Mouse (Mus musculus) left cerebral cortex, postnatal 4 days (tissue): ENCODE data around the gene Ccdc86. TPM values are rescaled to one million over a fixed set of nuclear protein-coding genes. Genes with fewer than 3 reads are reported as not detected.

ENCODE experiments used
- DNase-seq: peaks from one replicate; pipeline ENCODE4 v3.0.0-alpha.2; 2022
- intact Hi-C: fragments of 180-260 bp; cut with DNase I; formaldehyde crosslinking; loops from one replicate; pipeline ENCODE4 v1.15.1; 2025
- total RNA-seq, 2 experiments: library from RNA; stranded (reverse); gene quantifications; 2 replicates each; pipeline ENCODE4 v1.2.3; 2021

Gene Ccdc86
- total RNA-seq, 2 experiments from 2014 or later: 10.0 to 11.4 TPM

- intact Hi-C loops: no loop called here
- DNase-seq: no peak
Measured at GRCm38 (mm10) chr19:10914870-10915269, 34.2 kb downstream of the Ccdc86 start.

- intact Hi-C loops: no loop called here
- DNase-seq: no peak
Measured at GRCm38 (mm10) chr19:10914291-10914690, 34.8 kb downstream of the Ccdc86 start.

- no peak for DNase-seq
- intact Hi-C loops: no loop called here
Measured at GRCm38 (mm10) chr19:10909087-10909721, 39.9 kb downstream of the Ccdc86 start.

DNA sequence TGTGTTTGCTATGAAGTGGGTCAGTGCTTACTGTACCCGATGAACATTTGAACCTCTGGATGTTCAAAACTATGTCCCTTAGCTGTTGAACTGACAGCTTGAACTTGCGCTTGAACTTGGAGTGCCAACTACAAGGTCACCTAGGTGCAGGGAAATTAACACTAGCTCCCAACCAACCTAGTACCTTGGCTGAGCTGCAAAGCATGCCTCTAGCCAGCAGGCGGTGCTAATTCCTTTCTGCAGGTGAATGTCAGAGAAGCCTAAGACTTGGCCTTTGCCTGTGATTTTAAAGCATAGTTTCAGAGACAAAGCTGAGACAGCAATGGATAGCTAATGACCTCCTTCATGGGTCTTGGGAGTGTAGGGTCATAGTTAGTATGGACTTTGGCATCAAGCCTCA is 41.2 kb downstream of the Ccdc86 start:
- intact Hi-C loops: no loop called here
- peak; percentile 48 for DNase-seq

DNA sequence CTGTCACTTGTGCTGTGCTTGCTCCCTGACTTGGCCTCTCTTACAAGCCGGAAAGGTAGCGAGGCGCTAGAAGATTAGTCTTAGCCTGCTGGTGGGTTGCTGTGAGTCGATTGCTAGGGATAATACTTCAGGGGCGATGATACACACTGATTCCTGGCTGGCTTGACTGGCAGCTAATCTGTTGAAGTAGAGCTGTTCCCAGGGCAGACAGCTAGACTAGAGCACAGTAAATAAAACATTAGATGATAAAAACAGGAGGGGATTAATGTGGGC is 43.4 kb downstream of the Ccdc86 start:
- intact Hi-C loops: no loop called here

GRCm38 (mm10) chr19:10904927-10905727 is 43.9 kb downstream of the Ccdc86 start:
- intact Hi-C loops: no loop called here
- peak; percentile 22 for DNase-seq

More for the DNA sequence above, 43.4 kb downstream of the Ccdc86 start:
- no peak for DNase-seq

DNA sequence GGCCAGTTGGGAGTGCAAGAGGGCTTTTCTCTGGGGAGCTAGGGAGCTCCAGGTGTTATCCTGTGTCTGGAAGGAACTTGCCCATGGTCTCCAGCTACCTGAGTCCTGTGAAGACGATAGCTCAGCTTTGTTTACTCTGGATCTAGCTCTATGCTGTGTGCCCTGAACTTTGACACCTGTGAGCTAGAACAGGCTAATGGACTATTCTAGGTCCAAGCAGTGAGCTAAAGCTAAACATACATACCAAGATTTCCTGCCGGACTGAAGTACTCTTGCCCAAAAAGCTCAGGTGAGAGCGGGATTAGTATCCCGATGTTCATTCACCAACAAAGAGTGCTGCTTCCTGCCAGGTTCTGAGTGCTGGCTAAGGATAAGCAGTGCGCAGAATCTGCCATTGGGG is 44.6 kb downstream of the Ccdc86 start:
- intact Hi-C loops: no loop called here
- DNase-seq: no peak

DNA sequence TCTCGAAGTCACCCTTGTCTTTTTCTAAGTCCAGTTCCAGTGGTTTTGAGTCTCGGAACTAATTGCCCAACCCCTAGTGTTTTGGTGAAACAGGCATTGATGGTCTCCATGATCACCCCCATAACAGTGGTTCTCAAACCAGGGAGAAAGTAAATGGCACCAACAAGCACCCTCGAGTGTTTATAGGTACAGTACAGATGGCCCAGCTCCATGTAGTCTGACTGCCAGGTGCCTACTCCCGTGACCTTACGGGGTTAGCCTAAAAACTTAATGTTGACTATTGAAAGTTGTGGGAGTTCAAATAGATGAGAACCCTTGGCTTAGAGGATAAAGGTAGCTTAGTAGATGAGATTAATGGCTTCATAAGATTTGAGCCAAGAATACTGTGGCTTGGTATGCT is 48.0 kb downstream of the Ccdc86 start:
- intact Hi-C loops: no loop called here
- DNase-seq: no peak

DNA sequence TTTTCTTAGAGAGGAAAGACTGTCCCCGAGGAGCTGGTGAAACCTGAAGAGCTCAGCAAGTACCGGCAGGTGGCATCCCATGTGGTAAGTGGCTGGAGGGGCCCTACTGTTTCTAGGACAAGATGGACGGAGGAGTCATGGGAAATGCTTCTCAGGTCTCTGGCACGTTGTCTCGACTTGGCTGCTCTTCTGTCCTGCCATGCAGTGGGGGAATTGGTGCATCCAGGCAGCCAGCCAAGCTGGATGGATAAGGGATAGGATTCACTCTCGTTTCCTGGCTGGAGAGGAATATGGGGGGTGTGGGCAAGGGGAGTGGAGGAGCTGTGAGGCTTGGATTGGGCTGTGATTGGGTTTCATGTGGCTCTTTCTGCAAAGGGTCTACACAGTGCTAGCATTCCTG is 48.8 kb downstream of the Ccdc86 start:
- intact Hi-C loops: no loop called here
- DNase-seq: peak; percentile 40

- intact Hi-C loops: no loop called here
- DNase-seq: no peak
Measured at GRCm38 (mm10) chr19:10897491-10897890, 51.6 kb downstream of the Ccdc86 start.

DNA sequence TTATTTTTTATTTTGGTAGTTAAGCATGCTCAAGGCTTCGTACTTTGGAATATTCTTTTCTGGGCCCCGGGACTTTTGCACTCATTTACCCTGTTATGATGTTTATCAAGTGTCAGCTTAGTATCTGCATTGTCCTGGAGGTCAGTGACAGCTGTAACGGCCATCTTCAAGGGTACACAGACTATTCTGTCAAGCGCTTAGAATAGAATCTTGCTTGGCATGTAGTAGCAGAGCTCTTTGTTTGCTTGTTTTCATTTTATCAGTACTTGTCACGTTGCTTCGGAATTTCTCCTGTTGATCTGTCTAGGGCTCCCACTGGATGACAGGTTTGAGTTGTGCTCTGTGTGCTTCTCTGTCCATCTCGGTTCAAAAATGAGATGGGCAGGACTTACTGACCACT is 52.2 kb downstream of the Ccdc86 start:
- intact Hi-C loops: no loop called here
- DNase-seq: no peak

DNA sequence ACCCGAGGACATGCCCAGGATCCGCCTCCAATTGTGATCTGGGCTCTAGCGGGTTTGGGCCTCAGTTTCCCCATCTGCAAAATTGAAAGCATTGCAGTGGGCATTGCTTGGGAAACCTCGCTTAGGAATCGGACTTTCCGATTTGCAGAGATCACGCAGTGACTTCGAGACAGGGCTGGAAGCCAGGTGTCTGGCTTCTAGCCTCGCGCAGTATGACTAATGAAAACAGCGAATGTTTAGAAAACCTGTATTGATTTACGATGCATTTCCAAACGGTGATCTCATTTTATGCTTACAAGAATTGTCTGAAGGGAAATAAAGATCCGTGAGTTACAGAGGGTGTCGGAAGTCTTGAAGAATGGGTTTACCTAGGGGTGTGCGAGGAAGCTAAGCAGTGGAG is 53.4 kb downstream of the Ccdc86 start:
- DNase-seq: no peak
- intact Hi-C loops: no loop called here

DNA sequence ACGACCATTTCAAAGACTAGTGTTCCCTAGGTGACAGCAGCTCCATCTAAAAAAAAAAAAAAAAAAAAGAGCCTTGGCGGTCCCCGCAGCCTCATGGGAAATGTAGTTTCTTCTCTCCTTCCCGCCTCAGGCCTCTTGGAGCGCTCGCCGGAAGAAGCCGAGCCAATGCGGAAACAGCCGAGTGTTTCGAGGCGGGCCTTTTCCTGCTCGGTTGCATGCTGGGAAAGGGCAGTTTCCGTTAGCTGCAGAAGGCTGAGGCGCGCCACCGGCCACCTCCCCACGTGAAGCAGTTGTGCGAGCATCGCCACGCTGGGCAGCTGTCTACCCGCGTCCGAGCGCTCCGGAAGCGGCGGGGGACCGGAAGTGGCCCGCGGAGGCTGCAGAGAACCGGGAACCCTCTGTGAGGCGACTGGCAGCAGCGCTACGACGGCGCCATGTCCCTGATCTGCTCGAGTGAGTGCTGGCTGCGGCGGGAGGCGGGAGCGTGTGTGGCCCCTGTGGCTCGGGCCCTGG is 54.0 kb downstream of the Ccdc86 start, which contains the start of gene Prpf19:
Gene Prpf19 (plus strand): TSS at position 216 of the 513 bp plus-strand sequence.
- DNase-seq: peak; percentile 98
- intact Hi-C loops: no loop called here

GRCm38 (mm10) chr19:10892201-10892600 is 56.9 kb downstream of the Ccdc86 start:
- intact Hi-C loops: no loop called here
- DNase-seq: no peak

Other genes with a start within 250 kb of the Ccdc86 start
- gene Cd5, start 210.3 kb downstream of the Ccdc86 start, total RNA-seq: not detected
- not detected for gene Cd6, start 119.2 kb downstream of the Ccdc86 start, total RNA-seq
- gene Slc15a3, start 109.5 kb downstream of the Ccdc86 start, total RNA-seq: 1 to 10 TPM in 1 of 2 experiments, under 1 TPM in 1; 0.82 to 1.2 TPM
- gene Tmem132a, start 79.3 kb downstream of the Ccdc86 start, total RNA-seq: 100 to 1,000 TPM; 214 to 236 TPM
- gene Tmem109, start 67.3 kb downstream of the Ccdc86 start, total RNA-seq: 10 to 100 TPM; 36.6 to 39.2 TPM
- gene Prpf19, start 54.0 kb downstream of the Ccdc86 start, total RNA-seq: 100 to 1,000 TPM; 195 to 222 TPM
- under 1 TPM in 1 of 2 experiments, not detected in 1; 0.32 TPM for gene Zp1, start 28.6 kb downstream of the Ccdc86 start, total RNA-seq
- under 1 TPM; 0.28 to 0.38 TPM for gene Ptgdr2, start 12.1 kb downstream of the Ccdc86 start, total RNA-seq
- not detected for gene Ms4a10, start 25.4 kb upstream of the Ccdc86 start, total RNA-seq
- under 1 TPM in 1 of 2 experiments, not detected in 1; 0.22 TPM for gene Ms4a15, start 44.0 kb upstream of the Ccdc86 start, total RNA-seq
- not detected for gene Ms4a18, start 68.8 kb upstream of the Ccdc86 start, total RNA-seq
- gene Ms4a8a, start 131.8 kb upstream of the Ccdc86 start, total RNA-seq: not detected
- not detected for gene 1700017D01Rik, start 181.6 kb upstream of the Ccdc86 start, total RNA-seq
- not detected for gene 1700025F22Rik, start 216.1 kb upstream of the Ccdc86 start, total RNA-seq
- not detected for gene Ms4a13, start 247.5 kb upstream of the Ccdc86 start, total RNA-seq